Mouse (Mus musculus): Measurements from ENCODE around the gene Bicd2. TPM values are rescaled to one million over a fixed set of nuclear protein-coding genes. Genes with fewer than 3 reads are reported as not detected.

Gene Bicd2
- polyA plus RNA-seq, 2 experiments: 30.5 to 30.8 TPM

- ATAC-seq (ENCODE audit: low FRiP score, low read depth): no peak
- H3K4me1 ChIP-seq (ENCODE audit: control insufficient read depth, insufficient read depth, low read length): no peaks in the 10 kb centered on the region
- no peaks in the 10 kb centered on the region for H3K36me3 ChIP-seq (ENCODE audit: control insufficient read depth, insufficient read depth, low read length)
- no peak overlapping the region for H3K27ac ChIP-seq (replicated peaks; ENCODE audit: low read depth, low read length)
- H3K27me3 ChIP-seq (ENCODE audit: control insufficient read depth, insufficient read depth, low read length): no peaks in the 10 kb centered on the region
- H3K9me3 ChIP-seq (ENCODE audit: control insufficient read depth, low read length): no peaks in the 10 kb centered on the region
- H3K4me3 ChIP-seq (replicated peaks; ENCODE audit: low read length): no peak overlapping the region
- H3K9ac ChIP-seq (ENCODE audit: low read depth, low read length, severe bottlenecking): no peak overlapping the region
- no peak overlapping the region for H3K4me2 ChIP-seq (replicated peaks; ENCODE audit: low read depth, low read length, severe bottlenecking)
- WGBS: 59% methylated on average over 3 of the region's 3 CpGs
- no peak for TF ChIP-seq POLR2A (IDR thresholded peaks at IDR 0.05; ENCODE audit: borderline replicate concordance, extremely low read depth, insufficient read depth, insufficient read length)
- DNase-seq (ENCODE audit: low spot score): no peak
Observed at GRCm38 (mm10) chr13:49360906-49361406, 19.6 kb downstream of the Bicd2 start.

- Histone ChIP-seq H3K27me3 (ENCODE audit: control insufficient read depth, insufficient read depth, low read length) (no peaks in the 10 kb centered on the region), H3K9ac (ENCODE audit: low read depth, low read length, severe bottlenecking) (no peak overlapping the region), H3K4me2 (replicated peaks; ENCODE audit: low read depth, low read length, severe bottlenecking) (no peak overlapping the region), H3K4me1 (ENCODE audit: control insufficient read depth, insufficient read depth, low read length) (no peaks in the 10 kb centered on the region), H3K27ac (replicated peaks; ENCODE audit: low read depth, low read length) (no peak overlapping the region), H3K9me3 (ENCODE audit: control insufficient read depth, low read length) (no peaks in the 10 kb centered on the region), H3K36me3 (ENCODE audit: control insufficient read depth, insufficient read depth, low read length) (no peaks in the 10 kb centered on the region), H3K4me3 (replicated peaks; ENCODE audit: low read length) (no peak overlapping the region)
- no peak for DNase-seq (ENCODE audit: low spot score)
- 83% methylated on average over 7 of the region's 7 CpGs for WGBS
- no peak for ATAC-seq (ENCODE audit: low FRiP score, low read depth)
- TF ChIP-seq POLR2A (IDR thresholded peaks at IDR 0.05; ENCODE audit: borderline replicate concordance, extremely low read depth, insufficient read depth, insufficient read length): no peak
Observed at GRCm38 (mm10) chr13:49362364-49362763, 21.0 kb downstream of the Bicd2 start.

DNA sequence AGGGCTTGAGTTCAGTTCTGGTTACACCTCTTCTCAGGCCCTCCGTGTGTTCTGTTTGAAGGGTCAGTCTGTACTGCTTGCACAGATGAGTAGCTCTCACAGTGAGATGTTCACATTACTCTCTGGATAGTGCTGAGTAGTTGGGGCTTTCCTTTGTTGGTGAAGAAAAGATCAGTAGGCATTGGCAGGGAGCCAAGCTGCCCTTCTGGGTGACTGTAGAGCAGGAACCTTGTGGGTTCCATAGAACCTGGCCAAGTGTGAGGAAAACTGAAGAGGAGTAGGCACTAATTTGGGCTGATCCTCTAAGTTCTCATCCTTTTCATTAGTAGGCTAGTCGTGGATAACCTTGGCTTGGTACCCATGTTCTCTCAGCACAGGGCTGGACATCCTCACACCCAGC lies 21.4 kb downstream of the Bicd2 start:
- no peaks in the 10 kb centered on the region for H3K27me3 ChIP-seq (ENCODE audit: control insufficient read depth, insufficient read depth, low read length)
- TF ChIP-seq POLR2A (IDR thresholded peaks at IDR 0.05; ENCODE audit: borderline replicate concordance, extremely low read depth, insufficient read depth, insufficient read length): no peak
- H3K27ac ChIP-seq (replicated peaks; ENCODE audit: low read depth, low read length): no peak overlapping the region
- H3K4me3 ChIP-seq (replicated peaks; ENCODE audit: low read length): no peak overlapping the region
- WGBS: 94% methylated on average over 2 of the region's 2 CpGs
- DNase-seq (ENCODE audit: low spot score): no peak
- no peaks in the 10 kb centered on the region for H3K9me3 ChIP-seq (ENCODE audit: control insufficient read depth, low read length)
- ATAC-seq (ENCODE audit: low FRiP score, low read depth): no peak
- H3K9ac ChIP-seq (ENCODE audit: low read depth, low read length, severe bottlenecking): no peak overlapping the region
- no peaks in the 10 kb centered on the region for H3K4me1 ChIP-seq (ENCODE audit: control insufficient read depth, insufficient read depth, low read length)
- no peaks in the 10 kb centered on the region for H3K36me3 ChIP-seq (ENCODE audit: control insufficient read depth, insufficient read depth, low read length)
- no peak overlapping the region for H3K4me2 ChIP-seq (replicated peaks; ENCODE audit: low read depth, low read length, severe bottlenecking)

GRCm38 (mm10) chr13:49364716-49365115 lies 23.3 kb downstream of the Bicd2 start:
- Histone ChIP-seq H3K36me3 (ENCODE audit: control insufficient read depth, insufficient read depth, low read length) (peaks cover 5% of the 10 kb centered on the region), H3K4me2 (replicated peaks; ENCODE audit: low read depth, low read length, severe bottlenecking) (no peak overlapping the region), H3K27me3 (ENCODE audit: control insufficient read depth, insufficient read depth, low read length) (no peaks in the 10 kb centered on the region), H3K9me3 (ENCODE audit: control insufficient read depth, low read length) (no peaks in the 10 kb centered on the region), H3K4me3 (replicated peaks; ENCODE audit: low read length) (no peak overlapping the region), H3K9ac (ENCODE audit: low read depth, low read length, severe bottlenecking) (no peak overlapping the region), H3K27ac (replicated peaks; ENCODE audit: low read depth, low read length) (no peak overlapping the region), H3K4me1 (ENCODE audit: control insufficient read depth, insufficient read depth, low read length) (no peaks in the 10 kb centered on the region)
- no peak for DNase-seq (ENCODE audit: low spot score)
- WGBS: 86% methylated on average over 2 of the region's 2 CpGs
- no peak for ATAC-seq (ENCODE audit: low FRiP score, low read depth)
- no peak for TF ChIP-seq POLR2A (IDR thresholded peaks at IDR 0.05; ENCODE audit: borderline replicate concordance, extremely low read depth, insufficient read depth, insufficient read length)

GRCm38 (mm10) chr13:49367657-49368440 lies 26.5 kb downstream of the Bicd2 start:
- Histone ChIP-seq H3K27ac (replicated peaks; ENCODE audit: low read depth, low read length) (no peak overlapping the region), H3K27me3 (ENCODE audit: control insufficient read depth, insufficient read depth, low read length) (no peaks in the 10 kb centered on the region), H3K36me3 (ENCODE audit: control insufficient read depth, insufficient read depth, low read length) (peaks cover 29% of the 10 kb centered on the region), H3K9me3 (ENCODE audit: control insufficient read depth, low read length) (no peaks in the 10 kb centered on the region), H3K4me3 (replicated peaks; ENCODE audit: low read length) (no peak overlapping the region), H3K4me2 (replicated peaks; ENCODE audit: low read depth, low read length, severe bottlenecking) (no peak overlapping the region), H3K4me1 (ENCODE audit: control insufficient read depth, insufficient read depth, low read length) (no peaks in the 10 kb centered on the region), H3K9ac (ENCODE audit: low read depth, low read length, severe bottlenecking) (no peak overlapping the region)
- 77% methylated on average over 4 of the region's 4 CpGs for WGBS
- no peak for TF ChIP-seq POLR2A (IDR thresholded peaks at IDR 0.05; ENCODE audit: borderline replicate concordance, extremely low read depth, insufficient read depth, insufficient read length)
- DNase-seq (ENCODE audit: low spot score) (no peak), ATAC-seq (ENCODE audit: low FRiP score, low read depth) (no peak)

Data from limb, embryonic 14.5 days (tissue).